Mouse (Mus musculus): Measurements from ENCODE around the gene Pdia4.
"Not testable (repeated sequence)": the region's sequence is repeated elsewhere in the genome, so short reads cannot be mapped to it uniquely, and the experiment has no call there.

Gene Pdia4

DNA sequence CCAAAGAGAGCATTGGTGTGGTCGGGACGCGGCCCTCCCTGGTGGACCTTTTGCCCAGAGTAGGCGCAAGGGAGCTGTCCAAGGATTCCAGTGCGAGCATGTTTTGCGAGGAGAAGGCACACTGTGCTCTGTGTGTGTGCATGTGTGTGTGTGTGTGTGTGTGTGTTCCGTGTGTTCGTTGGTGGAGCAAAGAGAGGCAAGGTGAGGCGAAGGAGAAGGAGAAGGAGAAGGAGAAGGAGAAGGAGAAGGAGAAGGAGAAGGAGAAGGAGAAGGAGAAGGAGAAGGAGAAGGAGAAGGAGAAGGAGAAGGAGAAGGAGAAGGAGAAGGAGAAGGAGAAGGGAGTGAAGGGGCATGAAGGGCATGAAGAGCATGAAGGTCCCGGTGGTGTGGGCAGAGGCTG is 50.5 kb downstream of the Pdia4 start:
- DNase-seq (ENCODE audit: low read depth, low spot score), result not testable (repeated sequence)

DNA sequence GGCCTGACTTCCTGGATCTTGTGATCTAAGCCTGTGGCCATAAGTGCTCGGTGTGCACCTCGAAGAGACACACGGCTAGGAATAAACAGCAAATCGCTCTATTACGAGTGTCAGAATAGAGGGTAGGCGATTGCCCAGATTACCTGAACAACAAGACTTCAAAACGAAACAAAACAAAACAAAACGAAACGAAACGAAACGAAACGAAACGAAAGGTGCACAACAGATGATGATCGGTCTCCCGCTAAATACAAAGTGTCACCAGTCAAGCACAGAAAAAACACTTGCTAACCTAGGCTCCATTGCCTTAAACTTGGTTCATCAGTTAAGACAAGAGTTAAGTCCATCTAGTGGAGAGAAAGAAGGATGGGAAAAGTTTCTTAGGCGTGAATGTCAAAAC is 53.8 kb downstream of the Pdia4 start:
- DNase-seq (ENCODE audit: low read depth, low spot score), result not testable (repeated sequence)

- DNase-seq (ENCODE audit: low read depth, low spot score), result not testable (repeated sequence)
Observed at GRCm38 (mm10) chr6:47757849-47758248, 55.4 kb downstream of the Pdia4 start.

DNA sequence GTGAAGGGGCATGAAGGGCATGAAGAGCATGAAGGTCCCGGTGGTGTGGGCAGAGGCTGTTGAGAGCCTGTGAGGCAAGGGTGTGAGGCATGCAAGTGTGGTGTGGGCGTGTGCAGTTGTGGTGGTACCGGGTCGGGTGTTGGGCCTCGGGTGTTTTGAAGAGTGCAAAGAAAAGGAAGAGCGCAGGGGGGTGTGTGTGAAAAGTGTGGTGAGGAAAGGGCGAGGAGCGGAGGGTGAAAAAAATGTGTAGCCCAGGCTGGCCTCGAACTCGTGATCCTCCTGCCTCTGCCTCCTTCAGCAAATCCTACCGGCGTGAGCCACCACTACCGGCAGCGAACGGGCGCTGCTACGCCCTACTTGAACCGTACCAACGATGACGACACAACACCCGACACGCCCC is 55.8 kb downstream of the Pdia4 start:
- DNase-seq (ENCODE audit: low read depth, low spot score), result not testable (repeated sequence)

DNA sequence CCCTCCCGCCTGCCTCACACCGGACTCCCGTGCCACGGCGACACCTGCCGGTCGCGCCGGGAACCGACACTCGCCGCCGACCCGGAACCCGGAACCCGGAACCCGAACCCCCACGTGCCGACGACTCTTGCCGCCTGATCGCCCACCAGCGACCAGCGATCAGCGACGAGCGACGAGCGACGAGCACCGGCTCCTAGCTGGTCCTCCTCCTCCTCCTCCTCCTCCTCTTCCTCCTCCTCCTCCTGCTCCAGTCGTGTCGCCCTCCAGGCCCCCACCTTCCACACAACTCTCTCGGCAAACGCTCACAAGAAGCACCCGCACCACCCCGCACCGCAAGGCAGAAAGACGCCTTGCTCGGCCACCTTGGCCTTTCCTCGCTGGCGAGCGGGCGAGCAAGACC is 60.1 kb downstream of the Pdia4 start:
- DNase-seq (ENCODE audit: low read depth, low spot score), result not testable (repeated sequence)

- DNase-seq (ENCODE audit: low read depth, low spot score), result not testable (repeated sequence)
Observed at GRCm38 (mm10) chr6:47748306-47748705, 64.9 kb downstream of the Pdia4 start.

GRCm38 (mm10) chr6:47747886-47748285 is 65.3 kb downstream of the Pdia4 start:
- not testable (repeated sequence) for DNase-seq (ENCODE audit: low read depth, low spot score)

Data from CD4-positive, CD25-positive, alpha-beta regulatory T cell, adult 2 months (primary cell).